Mouse (Mus musculus) kidney, postnatal 10 days (tissue): ENCODE measurements around the gene Dnajb12.

Source experiments
- DNase-seq: peaks from one replicate; pipeline ENCODE4 v3.0.0; 2021; ENCODE audit warnings: mixed read lengths

Dnajb12 gene

DNA sequence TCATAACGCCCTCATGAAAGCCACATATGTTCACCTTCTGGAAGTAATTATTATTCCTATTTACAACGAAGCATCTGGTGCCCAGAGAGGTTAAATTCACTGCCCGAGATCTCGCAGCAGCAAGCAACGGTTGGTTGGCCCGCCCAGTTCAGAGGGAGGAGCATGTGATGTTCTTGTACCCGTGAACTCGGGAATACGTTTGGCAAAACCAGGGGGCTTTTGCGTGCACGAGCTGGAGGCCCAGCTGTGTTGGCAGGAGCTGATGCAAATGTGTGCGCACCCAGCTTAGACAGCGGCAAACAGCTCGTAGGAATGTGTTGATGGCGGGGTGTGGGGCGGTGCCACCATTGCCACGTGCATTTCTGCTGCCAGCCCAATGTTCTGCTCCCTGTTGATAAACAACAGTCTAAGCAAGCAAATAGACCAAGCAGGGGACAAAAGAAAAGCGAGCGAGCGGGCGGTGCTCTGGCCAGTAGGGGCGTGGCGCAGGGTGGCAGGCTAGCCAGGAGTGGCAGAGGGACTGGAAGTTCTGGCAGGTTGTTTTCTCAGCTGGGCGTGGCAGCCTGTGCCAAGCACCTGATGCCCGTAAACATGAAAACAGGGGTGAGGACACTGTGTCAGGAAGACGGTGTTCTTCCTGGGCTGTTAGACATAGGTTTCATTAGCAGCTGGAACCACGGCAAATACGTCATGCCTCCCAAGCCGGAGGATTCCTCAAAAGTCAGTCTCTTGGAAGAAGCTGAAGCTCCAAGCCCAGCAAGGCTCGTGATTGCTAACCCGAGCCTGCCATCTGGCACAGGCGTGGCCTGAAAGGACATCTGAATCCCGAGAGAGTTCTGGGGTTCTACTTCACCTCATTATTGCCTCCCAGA, 41.7 kb downstream of the Dnajb12 start:
- peak; percentile 83 for DNase-seq

DNA sequence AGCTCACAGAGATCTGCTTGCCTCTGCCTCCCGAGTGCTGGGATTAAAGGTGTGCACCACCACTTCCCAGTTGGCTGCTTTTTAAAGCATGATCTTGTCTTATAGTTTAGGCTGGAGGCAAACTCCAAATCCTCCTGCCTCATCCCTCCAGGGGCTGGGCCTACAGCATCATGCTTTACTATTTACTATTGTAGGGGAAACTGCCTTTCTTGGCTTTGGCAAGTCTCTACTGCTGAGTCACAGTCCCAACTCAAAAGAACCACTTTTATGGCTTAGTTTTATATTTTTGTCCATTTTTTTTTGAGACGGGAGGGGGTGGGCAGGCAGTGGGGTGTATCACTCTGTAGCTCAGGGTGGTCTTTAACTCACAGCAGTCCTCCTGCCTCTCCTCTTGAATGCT, 44.1 kb downstream of the Dnajb12 start:
- DNase-seq: no peak

DNA sequence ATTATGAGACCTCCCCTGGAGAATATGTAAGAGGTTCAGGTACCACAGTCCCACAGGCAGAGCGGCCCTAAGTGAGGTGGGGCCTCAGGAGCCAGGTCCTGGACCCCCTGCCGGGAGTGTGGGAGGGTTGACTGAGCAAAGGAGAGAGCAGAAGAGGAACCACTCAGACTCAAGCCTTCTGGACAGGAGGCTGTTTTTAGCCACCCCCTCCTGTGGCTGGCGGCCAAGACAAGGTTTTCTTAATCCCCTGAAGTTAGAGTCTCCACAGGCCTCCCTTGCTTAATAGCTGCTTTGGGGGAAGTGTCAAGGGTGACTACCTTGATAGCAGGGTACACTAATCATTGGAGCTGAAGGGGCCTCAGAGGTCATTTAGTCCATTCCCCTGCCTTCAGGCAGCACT, 44.9 kb downstream of the Dnajb12 start:
- peak; percentile 57 for DNase-seq

DNA sequence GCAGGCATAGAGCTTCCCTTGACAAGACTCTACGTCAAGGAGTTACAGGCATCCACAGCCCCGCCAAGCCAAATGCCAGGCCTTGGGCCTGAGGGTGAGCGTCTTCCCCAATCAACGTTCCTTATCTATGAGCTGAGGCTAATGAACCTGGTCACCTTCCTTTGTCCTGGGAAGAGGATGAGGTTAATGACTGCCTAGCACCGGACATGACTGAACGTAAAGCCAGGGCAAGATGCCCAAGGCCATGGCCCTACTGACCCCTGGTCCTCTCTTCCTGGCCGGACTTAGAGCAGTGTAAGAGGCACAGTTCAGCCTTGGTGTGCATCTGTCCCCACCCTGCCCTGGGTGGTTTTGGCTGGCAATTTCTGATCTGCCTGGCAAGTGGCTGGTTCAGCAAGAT, 49.8 kb downstream of the Dnajb12 start:
- DNase-seq: peak; percentile 49

DNA sequence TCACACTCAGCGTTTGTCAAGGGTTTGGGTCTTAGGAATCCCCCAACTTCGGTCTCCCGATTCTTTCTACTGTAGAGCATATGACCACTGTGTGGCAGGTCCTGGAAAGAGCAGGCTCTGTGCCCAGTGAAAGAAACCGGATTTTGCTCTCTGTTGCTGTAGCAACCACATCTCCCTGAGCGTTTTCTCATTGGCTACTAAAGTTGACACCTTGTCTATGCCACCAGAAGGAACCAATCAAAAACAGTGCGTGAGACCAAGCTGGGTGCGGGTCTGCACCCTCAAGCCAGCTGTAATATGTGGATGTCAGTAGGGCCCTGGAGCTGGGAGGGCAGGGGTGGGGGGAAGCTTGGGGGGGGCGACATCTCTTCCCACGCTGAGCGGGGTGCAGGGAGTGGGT, 51.6 kb downstream of the Dnajb12 start:
- DNase-seq: no peak

DNA sequence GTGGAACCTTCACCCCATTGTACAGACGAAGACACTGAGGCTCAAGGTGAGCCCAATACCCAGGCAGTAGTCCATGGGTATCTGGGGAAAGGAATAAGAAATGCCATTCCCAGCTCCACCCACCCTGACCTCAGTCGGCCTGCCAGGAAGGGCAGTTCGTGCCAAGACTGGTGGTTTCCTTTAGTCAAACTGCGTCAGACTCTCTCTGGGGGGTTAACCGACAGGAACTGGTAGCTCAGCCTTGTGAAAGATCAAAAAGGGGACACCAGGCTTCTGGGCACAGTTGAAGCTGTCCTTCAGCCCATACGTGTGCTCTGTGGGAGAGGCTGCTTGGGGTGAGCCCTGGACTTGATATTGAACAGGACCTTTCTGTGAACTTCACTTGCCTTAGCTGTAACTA, 53.2 kb downstream of the Dnajb12 start:
- DNase-seq: peak; percentile 59

DNA sequence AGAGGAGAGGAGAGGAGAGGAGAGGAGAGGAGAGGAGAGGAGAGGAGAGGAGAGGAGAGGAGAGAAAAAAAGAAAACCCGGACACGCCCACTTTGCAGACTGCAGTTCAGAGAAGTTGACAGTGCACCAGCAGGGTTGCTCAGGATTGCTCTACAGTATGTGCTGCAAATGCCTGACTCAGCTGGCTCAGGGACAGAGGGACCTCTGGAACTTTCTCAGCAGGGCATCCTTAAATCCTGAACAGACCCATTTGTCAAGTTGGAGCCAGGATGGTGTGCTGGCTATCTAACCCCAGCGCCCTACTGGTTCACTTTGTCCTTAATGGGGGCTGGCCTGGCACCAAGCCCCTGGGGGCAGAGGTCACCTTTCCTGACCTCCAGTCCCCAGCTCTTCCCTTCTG, 54.7 kb downstream of the Dnajb12 start:
- DNase-seq: no peak

DNA sequence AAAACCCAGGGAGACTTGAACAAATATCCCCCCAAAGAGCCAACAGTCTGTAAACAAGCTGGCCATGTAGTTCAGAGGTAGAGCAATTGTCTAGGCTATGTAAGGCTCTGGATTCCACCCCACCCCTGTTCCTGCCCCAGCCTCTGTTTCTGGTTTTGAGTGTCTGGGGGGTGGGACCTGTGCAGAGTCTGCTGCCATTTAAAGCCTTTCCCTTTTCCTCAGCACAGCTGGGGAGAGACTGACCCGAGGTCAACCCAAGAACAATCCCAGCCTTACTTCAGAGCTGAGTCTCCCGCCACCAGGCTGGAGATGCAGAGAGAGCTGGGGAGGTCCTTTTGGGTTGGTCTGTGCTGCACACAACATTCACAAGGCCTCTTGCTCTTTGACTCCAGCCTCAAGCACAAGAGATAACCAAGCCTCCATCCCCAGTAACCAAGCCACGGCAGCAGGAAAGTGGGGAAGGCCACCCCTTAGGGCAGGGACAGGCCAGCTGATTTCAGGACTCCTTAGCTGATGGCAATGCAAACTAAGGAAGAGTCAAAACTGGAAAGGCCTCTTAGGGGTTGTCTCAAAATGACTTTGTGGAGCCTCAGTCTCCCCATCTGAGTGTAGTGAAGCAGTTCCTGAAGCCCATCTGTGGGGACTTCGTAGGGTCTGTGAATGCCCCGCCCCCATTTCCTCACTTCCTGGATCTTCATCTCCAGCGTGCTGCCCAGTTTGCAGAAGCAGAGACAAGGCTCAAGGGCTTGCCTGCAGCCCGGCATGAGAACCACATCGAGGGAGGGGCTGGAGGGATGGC, 56.9 kb downstream of the Dnajb12 start:
- peak; percentile 31 for DNase-seq

DNA sequence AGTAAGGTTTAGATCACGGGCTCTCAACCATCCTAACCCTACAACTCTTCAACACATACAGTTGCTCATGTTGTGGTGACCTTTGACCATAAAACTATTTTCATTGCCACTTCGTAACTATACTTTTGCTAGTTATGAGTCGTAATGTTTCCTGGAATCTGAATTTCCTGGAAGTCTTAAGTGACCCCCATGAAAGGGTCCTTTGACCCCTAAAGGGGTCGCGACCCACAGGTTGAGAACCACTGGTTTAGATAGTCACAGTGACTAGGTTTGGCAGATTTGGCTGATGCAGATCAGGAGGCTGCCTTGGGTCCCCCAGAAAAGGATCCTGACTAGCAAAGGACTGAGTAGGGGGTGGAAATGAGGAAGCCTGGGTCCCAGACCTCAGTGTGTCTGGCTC, 59.3 kb downstream of the Dnajb12 start:
- no peak for DNase-seq

DNA sequence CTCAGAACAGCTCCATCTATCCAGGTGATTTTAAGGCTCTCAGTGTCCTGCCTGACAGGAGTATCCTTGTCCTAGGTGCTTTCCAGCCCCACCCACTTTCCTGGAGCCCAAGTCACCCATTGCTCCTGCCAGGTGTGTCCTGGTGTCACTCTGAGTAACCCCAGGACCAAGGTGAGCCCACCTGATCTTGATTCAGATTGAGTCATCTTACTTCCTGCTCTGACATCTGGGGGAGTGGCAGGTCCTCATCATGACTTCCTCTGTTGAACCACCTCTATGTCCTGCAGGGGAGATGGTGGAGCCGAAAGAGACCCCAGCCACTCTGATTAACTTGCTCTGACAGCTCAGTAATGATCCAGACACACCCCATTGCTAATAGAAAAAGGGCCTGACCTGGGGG, 59.7 kb downstream of the Dnajb12 start:
- no peak for DNase-seq

DNA sequence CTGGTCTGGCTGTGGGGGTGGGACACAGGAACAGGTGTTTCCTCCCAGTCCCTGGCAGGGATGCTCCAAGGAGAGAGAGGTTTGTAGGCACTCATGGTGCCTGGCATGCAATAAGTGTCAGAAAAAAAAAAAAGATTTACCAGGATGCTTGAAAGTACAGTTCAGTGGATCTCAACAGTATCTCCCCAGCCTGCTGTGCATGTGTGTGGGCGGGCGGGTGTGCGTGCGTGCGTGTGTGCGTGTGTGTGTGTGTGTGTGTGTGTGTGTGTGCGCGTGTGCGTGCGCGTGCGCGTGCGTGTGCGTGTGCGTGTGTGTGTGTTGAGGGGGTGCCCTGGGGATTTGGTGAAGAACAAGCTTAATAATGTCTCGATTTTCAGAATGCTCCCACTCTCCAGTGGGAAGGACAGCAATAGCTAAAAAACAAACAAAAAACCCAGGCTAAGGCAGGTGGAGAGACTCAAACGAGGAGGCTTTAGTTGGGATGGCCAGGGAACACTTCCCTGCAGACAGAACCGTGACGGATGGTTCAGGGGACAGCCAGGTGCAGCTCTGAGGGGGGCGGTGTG, 63.0 kb downstream of the Dnajb12 start:
- DNase-seq: no peak

DNA sequence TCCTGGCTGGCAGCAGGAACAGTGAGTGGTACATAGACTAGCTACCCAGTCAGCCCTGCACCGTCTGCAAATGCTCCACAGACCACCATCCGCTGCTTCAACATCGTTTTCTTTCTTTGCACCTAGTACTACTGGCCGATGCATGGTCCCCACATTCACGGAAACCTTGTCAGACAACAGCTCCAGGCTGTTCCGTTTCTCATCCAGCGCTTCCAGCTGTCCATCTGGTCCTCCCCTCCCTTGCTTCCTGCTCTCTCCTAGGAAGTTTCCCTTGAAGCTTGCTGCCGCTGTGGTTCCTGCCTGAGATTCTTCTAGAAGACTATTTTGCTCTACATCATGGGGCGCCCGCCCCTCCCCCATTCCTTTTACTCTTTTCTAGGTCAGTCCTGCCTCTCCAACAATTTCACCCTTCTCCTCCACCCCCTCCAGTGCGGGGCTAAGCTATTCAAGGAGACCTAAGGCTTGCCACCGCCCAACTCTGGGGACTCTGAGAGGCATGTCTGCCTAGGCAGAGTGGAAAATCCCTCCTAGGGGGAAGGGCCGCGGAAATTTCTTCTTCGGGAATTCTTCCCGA, 63.6 kb downstream of the Dnajb12 start:
- peak; percentile 82 for DNase-seq

DNA sequence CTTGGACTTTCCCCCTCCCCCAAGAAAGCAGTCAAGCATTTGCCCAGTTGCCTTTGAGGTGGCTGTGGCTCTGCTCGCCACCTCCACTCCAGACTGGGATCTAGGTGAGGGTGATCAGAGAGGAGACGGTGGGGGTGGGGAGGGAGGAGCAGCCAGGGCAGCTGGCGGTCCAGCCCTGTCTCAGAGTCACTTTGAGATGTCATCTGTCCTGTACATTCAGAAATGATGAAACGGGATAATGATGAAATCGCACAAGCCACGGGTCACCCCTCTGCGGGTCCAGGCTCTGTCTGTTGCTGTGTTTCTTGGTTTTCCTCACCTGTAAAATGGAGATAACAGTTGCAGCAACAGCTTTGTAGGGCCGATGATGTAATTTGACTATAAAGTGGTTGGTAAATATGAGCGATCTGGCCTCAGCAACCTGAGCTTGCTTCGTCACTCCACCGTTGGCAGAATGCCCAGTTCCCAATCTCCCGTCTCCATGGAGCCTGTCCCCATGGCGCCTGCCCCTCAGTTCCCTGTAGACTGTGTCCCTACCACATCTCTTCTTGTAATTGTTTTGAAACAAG, 64.1 kb downstream of the Dnajb12 start:
- peak; percentile 85 for DNase-seq

DNA sequence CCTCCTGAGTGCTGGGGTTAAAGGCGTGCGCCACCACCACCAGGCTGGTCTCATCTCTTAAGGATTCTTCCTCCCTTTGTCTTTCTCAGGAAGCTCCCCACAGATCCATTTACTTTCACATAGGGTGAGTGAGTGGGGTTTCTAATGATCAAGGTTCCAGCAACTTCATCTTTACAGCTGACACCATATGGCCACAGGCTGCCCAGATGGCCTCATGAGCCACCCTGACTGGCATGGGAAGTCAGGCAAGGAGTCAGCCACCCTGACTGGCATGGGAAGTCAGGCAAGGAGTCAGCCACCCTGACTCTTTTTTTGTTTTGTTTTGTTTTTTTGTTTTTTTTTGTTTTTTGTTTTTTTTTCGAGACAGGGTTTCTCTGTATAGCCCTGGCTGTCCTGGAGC, 66.1 kb downstream of the Dnajb12 start:
- no peak for DNase-seq

DNA sequence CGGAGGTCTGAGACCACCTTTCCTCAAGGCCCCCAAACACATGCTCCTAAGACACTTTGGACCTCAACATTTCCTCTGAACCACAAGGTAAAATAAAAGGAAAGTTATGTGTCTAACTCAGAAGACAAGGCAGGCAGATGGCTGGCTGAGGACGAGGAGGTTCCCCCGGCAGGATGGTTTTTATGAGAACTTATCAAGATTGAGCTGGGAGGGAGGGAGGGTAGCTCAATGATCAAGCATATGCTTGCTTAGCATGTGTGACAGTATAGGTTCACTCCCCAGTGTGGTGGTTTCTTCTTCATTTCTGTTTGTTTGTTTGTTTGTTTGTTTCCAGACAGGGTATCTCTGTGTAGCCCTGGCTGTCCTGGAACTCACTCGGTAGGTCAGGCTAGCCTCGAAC, 67.0 kb downstream of the Dnajb12 start:
- no peak for DNase-seq

DNA sequence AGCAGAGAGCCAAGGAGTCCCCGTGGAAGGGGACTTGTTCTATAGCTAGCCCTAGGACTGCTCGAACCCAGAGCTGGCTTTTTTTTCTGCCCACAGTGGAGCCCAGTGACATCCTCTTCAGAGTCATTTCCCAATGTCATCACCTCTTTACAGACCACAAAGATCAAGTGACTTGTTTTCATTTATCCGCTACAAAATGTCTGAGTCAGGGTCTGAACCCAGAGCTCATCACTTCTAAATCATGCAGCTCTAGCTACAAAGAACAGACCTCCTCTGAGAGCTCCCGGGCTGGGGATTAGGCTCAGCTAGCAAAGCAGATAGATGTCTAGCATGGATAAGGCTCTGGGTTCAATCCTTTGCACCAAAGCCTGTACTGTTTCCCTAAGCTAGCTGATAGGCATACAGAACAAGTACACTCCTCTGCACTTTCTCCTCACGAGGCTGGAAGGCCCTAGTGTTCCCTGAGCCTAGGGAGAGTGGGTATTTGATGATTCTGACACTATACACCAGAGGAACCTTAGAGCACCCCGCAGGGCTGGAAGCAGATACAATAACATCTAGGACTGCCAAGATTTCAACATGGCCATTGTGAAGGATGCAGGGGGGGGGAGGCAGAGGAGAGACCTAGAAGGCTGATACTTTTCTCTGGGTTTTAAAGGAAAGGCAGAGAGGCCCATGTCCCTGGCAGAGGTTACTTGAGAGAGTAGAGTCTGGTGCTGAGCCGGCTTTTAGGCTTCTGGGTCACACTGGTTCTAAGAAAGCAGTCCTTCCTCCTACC, 68.1 kb downstream of the Dnajb12 start:
- DNase-seq: peak; percentile 37

DNA sequence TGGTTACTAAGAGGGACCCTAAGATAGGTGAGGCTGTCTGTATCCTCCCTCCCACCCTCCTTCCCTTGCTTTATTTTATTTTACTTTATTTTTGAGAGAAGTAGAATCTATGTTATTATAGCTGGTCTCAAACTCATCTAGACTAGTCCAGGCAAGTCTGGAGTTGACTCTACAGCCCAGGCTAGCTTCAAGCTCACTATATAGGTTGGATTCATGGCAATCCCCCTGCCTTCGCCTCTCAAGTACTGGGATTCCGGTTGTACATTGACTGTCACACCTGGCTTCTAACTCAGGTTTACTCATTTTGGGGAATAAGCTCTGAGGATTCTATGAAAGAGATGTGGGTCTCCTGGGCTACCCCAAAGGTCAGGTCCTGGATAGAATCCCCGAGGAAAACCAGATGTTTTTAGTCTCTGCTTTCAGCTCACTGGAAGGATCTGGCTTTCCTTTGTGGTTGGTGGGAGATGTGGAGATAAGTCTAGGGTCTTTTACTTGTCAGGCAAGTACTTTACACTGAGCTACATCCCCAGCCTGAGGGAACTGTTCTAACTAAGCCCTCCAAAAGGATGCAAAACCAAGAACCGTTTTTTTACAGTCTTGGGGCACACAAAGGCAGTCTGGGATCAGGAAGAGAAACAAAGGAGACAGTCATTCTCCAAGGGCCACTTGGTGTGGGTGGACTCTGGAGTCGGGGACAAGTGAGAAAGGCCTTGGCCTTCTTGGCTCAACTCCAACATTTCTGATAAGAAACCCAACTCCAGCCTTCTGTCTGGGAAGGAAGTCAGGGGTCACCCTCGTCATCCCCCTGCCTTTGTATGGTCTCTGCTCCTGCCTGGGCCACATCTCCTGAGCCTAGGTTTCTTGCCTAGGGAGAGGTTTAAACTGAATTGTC, 69.3 kb downstream of the Dnajb12 start:
- peak; percentile 53 for DNase-seq
